Mouse (Mus musculus) stomach, postnatal 0 days (tissue): ENCODE data around the gene Cfap97.

Source experiments
- CTCF ChIP-seq: IDR thresholded peaks from 2 replicates; pipeline ENCODE4 v1.5.1; 2016; ENCODE audit warnings: antibody characterized with exemption, low read depth, mild to moderate bottlenecking, moderate library complexity
- EP300 ChIP-seq: optimal IDR thresholded peaks from 2 replicates; pipeline ENCODE3; 2016; ENCODE audit warnings: antibody characterized with exemption

DNA sequence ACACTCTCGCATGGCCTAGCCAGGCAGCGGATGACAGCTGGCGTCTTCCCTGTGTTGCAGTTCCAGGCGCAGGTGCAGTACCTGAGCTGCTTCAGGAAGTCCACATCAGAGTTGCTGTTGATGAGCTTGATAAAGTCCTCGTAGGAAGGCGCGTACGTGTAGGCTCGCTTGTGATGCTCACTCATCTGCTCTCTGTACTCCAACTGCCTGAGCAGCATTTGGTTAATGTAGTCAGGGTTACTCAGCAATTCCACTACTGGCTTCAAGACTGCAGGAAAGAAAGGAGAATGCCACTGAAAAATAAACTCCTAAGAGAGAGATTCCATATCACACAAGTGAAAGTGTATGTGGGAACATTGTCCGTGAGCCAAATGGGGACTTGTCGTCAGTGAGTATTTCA lies 48.1 kb upstream of the Cfap97 start:
- TF ChIP-seq EP300 = no peak
- no peak for TF ChIP-seq CTCF
